Mouse (Mus musculus) heart, postnatal 0 days (tissue): ENCODE data around the gene Tppp.

Experiments
- CTCF ChIP-seq: IDR thresholded peaks from 2 replicates; pipeline ENCODE4 v1.5.1; 2016; ENCODE audit warnings: antibody characterized with exemption, control low read depth, low read depth
- EP300 ChIP-seq: IDR thresholded peaks from 2 replicates; pipeline ENCODE4 v1.6.1; 2016; ENCODE audit warnings: antibody characterized with exemption, low read depth

- no peak for TF ChIP-seq CTCF
- no peak for TF ChIP-seq EP300
These were observed 8.7 kb upstream of the Tppp start for GRCm38 (mm10) chr13:74000519-74000918.
